Mouse (Mus musculus) heart, adult 2 months (tissue): ENCODE data around the gene Ugt2a3. TPM values are rescaled to one million over a fixed set of nuclear protein-coding genes. Genes with fewer than 3 reads are reported as not detected.
"Not testable (repeated sequence)": the region's sequence is repeated elsewhere in the genome, so short reads cannot be mapped to it uniquely, and the experiment has no call there.

Experiments
- DNase-seq, 2 experiments: peaks; one replicate each; pipeline ENCODE4 v3.0.0; 2021
- H3K27ac ChIP-seq: fragments of 200-600 bp; 2 replicates; pipeline ENCODE4 v1.8.1; 2022
- H3K27me3 ChIP-seq: fragments of 200-500 bp; 2 replicates; pipeline ENCODE4 v1.6.1; 2012; ENCODE audit warnings: mild to moderate bottlenecking, low read length, inconsistent platforms, mixed read lengths; ENCODE audit not compliant: control insufficient read depth, insufficient read depth
- H3K36me3 ChIP-seq: fragments of 200-500 bp; 2 replicates; pipeline ENCODE4 v1.6.1; 2012; ENCODE audit warnings: low read length, inconsistent platforms; ENCODE audit not compliant: control insufficient read depth, insufficient read depth
- H3K4me1 ChIP-seq: fragments of 200-500 bp; 2 replicates; pipeline ENCODE4 v1.6.1; 2011; ENCODE audit warnings: low read length; ENCODE audit not compliant: control insufficient read depth, insufficient read depth
- H3K4me3 ChIP-seq: fragments of 200-600 bp; 2 replicates; pipeline ENCODE4 v1.8.1; 2022
- H3K79me2 ChIP-seq: fragments of 200-500 bp; replicated peaks from 2 replicates; pipeline ENCODE4 v1.6.1; 2012; ENCODE audit warnings: mild to moderate bottlenecking, inconsistent platforms, low read length, moderate library complexity, mixed read lengths; ENCODE audit not compliant: control insufficient read depth, insufficient read depth
- H3K9ac ChIP-seq: fragments of 200-500 bp; 2 replicates; pipeline ENCODE4 v1.6.1; 2012; ENCODE audit warnings: low read depth, mild to moderate bottlenecking, control low read depth, inconsistent platforms, low read length, mixed read lengths
- CTCF ChIP-seq: fragments of 200-600 bp; IDR thresholded peaks from 2 replicates; pipeline ENCODE4 v1.8.1; 2022; ENCODE audit warnings: antibody characterized with exemption, mild to moderate bottlenecking, moderate library complexity
- EP300 ChIP-seq: fragments of 200-500 bp; IDR thresholded peaks from 2 replicates; pipeline ENCODE4 v1.6.1; 2011; ENCODE audit warnings: low read depth, low read length, control low read depth; ENCODE audit not compliant: insufficient read depth
- POLR2A ChIP-seq: fragments of 200-500 bp; IDR thresholded peaks from 2 replicates; pipeline ENCODE4 v1.6.1; 2011; ENCODE audit warnings: mild to moderate bottlenecking, low read depth, low read length, control low read depth; ENCODE audit not compliant: insufficient read depth
- WGBS: fragments of 180-500 bp; shearing (Covaris S2); methylation state at CpG from one replicate; pipeline ENCODE4 v1.1.7; 2018; 5-methylcytosine and 5-hydroxymethylcytosine counted together
- intact Hi-C: fragments of 180-260 bp; cut with DNase I; formaldehyde crosslinking; loops from one replicate; pipeline ENCODE4 v1.15.1; 2025
- long read RNA-seq: library from polyadenylated mRNA; stranded (forward); transcript quantifications from one replicate; pipeline ENCODE4 v2.0.0, GENCODE M21; 2021
- polyA plus RNA-seq: library from polyadenylated mRNA; depleted of rRNA; stranded (reverse); fragments of >200 nt; gene quantifications from 2 replicates; pipeline ENCODE4 v1.2.3, GENCODE M21; 2012; rRNA removed
- total RNA-seq, 2 experiments: library from RNA; stranded (reverse); gene quantifications; 2 replicates each; pipeline ENCODE4 v1.2.3; 2021

The Ugt2a3 gene
- total RNA-seq (not detected), polyA plus RNA-seq (0.06 TPM in 1 of 2 replicates, not detected in the other)
- long read RNA-seq: 0 reads

DNA sequence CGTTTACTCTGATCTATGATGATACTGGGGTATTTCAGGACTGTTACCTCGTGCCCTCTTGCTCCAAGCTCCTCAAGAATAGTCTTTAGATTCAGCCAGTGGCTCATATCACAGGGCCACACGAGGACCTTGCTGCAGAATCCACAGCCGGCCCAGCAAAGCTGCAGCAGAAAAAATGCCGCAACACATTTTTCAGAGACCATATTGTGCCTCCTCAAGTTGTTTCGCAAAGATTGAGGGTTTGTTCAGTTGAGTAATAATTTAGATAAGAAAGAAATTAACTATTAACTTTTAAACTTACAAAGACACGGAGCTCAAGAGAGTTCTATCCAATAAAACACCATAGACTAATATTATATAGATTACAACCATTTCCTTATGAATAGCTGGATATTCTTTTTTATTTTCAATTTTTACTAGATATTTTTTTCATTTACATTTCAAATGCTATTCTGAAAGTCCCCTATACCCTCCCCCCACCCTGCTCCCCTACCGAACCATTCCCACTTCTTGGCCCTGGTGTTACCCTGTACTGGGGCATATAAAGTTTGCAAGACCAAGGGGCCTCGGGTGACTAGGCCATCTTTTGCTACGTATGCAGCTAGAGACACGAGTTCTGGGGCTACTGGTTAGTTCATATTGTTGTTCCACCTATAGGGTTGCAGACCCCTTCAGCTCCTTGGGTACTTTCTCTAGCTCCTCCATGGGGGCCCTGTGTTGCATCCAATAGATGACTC, at the start of gene Ugt2a3:
Ugt2a3 (minus strand) TSS at position 235 of the 737 bp plus-strand sequence.
- Histone ChIP-seq H3K9ac (no peak within 1 kb of the TSS), H3K36me3 (no peaks in the 10 kb centered on the region), H3K27ac (no peak within 1 kb of the TSS), H3K79me2 (no peaks in the 10 kb centered on the region), H3K4me1 (no peaks in the 10 kb centered on the region), H3K4me3 (no peak within 1 kb of the TSS), H3K27me3 (no peaks in the 10 kb centered on the region)
- WGBS: 65% methylated on average over 11 of the region's 11 CpGs
- no peak for DNase-seq
- no peak for TF ChIP-seq POLR2A
- no peak for TF ChIP-seq EP300
- no peak for TF ChIP-seq CTCF
- intact Hi-C loops: no loop called here

- H3K27ac ChIP-seq: no peak overlapping the region
- H3K9ac ChIP-seq: no peak overlapping the region
- WGBS: 25% methylated on average over 2 of the region's 2 CpGs
- H3K4me1 ChIP-seq: no peaks in the 10 kb centered on the region
- intact Hi-C loops: no loop called here
- H3K36me3 ChIP-seq: no peaks in the 10 kb centered on the region
- TF ChIP-seq POLR2A (no peak), CTCF (no peak), EP300 (no peak)
- DNase-seq: no peak
- H3K79me2 ChIP-seq: no peaks in the 10 kb centered on the region
- no peak overlapping the region for H3K4me3 ChIP-seq
- H3K27me3 ChIP-seq: no peaks in the 10 kb centered on the region
Observed at GRCm38 (mm10) chr5:87380234-87380633, 43.2 kb upstream of the Ugt2a3 start.

- no peaks in the 10 kb centered on the region for H3K27me3 ChIP-seq
- no peak for DNase-seq
- no peak overlapping the region for H3K27ac ChIP-seq
- no peaks in the 10 kb centered on the region for H3K79me2 ChIP-seq
- H3K9ac ChIP-seq: no peak overlapping the region
- intact Hi-C loops: no loop called here
- no peak overlapping the region for H3K4me3 ChIP-seq
- no peaks in the 10 kb centered on the region for H3K4me1 ChIP-seq
- TF ChIP-seq POLR2A (no peak), CTCF (no peak), EP300 (no peak)
- no peaks in the 10 kb centered on the region for H3K36me3 ChIP-seq
Observed at GRCm38 (mm10) chr5:87379825-87380224, 42.8 kb upstream of the Ugt2a3 start.

- 77% methylated on average over 3 of the region's 3 CpGs for WGBS
Observed at GRCm38 (mm10) chr5:87375874-87376383, 38.9 kb upstream of the Ugt2a3 start.

GRCm38 (mm10) chr5:87373502-87373863, 36.5 kb upstream of the Ugt2a3 start:
- Histone ChIP-seq H3K27ac (no peak overlapping the region), H3K4me3 (no peak overlapping the region), H3K9ac (no peak overlapping the region), H3K36me3 (no peaks in the 10 kb centered on the region), H3K79me2 (no peaks in the 10 kb centered on the region), H3K27me3 (no peaks in the 10 kb centered on the region), H3K4me1 (no peaks in the 10 kb centered on the region)
- intact Hi-C loops: no loop called here
- TF ChIP-seq POLR2A (no peak), EP300 (no peak), CTCF (no peak)
- DNase-seq: no peak
- WGBS: 45% methylated on average over 1 of the region's 1 CpGs

More at GRCm38 (mm10) chr5:87375874-87376383, 38.9 kb upstream of the Ugt2a3 start:
- Histone ChIP-seq H3K36me3 (no peaks in the 10 kb centered on the region), H3K27ac (no peak overlapping the region), H3K4me1 (no peaks in the 10 kb centered on the region), H3K4me3 (no peak overlapping the region), H3K9ac (no peak overlapping the region), H3K27me3 (no peaks in the 10 kb centered on the region), H3K79me2 (no peaks in the 10 kb centered on the region)
- intact Hi-C loops: no loop called here
- no peak for DNase-seq
- no peak for TF ChIP-seq POLR2A
- no peak for TF ChIP-seq EP300
- no peak for TF ChIP-seq CTCF

DNA sequence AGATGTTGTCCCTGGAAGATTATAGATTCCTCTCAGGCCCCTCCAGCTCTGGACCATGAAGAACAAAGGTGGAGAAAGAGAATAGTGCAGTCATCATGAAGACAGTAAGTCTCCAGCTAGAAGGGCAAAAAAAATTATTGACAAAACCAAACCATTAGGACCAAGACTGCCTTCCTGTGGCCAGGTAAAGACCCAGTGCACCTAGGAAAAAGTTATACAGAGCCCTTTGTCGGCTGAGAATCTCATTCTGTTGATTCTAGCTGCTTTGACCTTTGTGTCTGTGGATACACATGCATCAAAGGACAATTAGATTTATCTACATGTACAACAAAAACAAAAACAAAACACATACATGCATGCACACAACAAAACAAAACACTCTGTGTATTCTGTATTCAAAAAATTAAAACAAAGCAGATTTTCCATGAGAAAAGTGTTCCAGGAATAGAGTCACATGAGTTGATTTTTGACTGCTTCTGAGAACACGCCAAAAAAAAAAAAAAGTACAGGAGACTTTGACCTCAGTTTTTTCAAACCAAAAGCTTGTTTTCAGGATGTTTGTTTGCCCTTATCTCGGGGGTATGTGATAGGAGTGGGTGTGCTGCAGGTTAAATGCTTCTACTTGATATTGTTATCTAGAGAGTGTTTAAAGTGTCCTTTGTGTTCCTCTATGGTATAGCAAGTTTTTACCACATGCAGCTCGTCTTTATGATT, 36.0 kb upstream of the Ugt2a3 start:
- 35% methylated on average over 4 of the region's 4 CpGs for WGBS
- H3K79me2 ChIP-seq, DNase-seq, H3K27ac ChIP-seq, H3K9ac ChIP-seq, H3K4me1 ChIP-seq, H3K36me3 ChIP-seq, H3K27me3 ChIP-seq, intact Hi-C loops, H3K4me3 ChIP-seq: not testable (repeated sequence)
